Mouse (Mus musculus) bone marrow, adult 2 months (tissue): ENCODE results near the gene Prss12.

Experiments used
- CTCF ChIP-seq: fragments of 200-500 bp; IDR thresholded peaks from 2 replicates; pipeline ENCODE4 v1.5.1; 2011; ENCODE audit warnings: low read length, control low read depth; ENCODE audit not compliant: control insufficient read depth, insufficient read depth
- POLR2A ChIP-seq: fragments of 200-500 bp; IDR thresholded peaks from 2 replicates; pipeline ENCODE4 v1.6.1; 2011; ENCODE audit warnings: low read depth, mild to moderate bottlenecking, control low read depth, low read length, borderline replicate concordance; ENCODE audit not compliant: control insufficient read depth

DNA sequence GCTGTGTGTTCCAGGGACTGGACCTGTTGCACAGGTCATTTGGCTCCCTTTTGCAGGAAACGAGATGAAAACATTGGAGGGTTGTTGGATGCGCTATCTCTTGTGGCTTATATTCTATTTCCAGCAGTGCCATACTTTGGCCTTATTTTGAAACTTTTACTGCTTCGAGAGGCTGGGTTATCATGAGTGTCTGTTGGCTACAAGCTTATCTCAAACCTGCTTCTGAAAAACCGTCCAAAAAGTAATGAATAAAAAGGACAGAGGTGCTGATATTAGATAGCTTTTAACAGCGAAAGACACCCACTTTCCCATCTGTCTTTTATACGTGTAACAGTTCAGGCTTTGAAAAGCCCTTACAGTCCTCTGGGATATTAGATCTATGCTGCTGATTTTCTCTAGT is 107.2 kb downstream of the Prss12 start:
- TF ChIP-seq POLR2A: no peak
- TF ChIP-seq CTCF: no peak
